Mouse (Mus musculus) heart, embryonic 10.5 days (tissue): Measurements from ENCODE around the gene Rbms3. TPM values are rescaled to one million over a fixed set of nuclear protein-coding genes. Genes with fewer than 3 reads are reported as not detected.
A peak's percentile ranks its signal among the peaks of the same experiment; 100 is the strongest.

Experiments
- DNase-seq: peaks from one replicate; pipeline ENCODE4 v3.0.0-alpha.2; 2017; ENCODE audit warnings: low spot score
- H3K27ac ChIP-seq: fragments of 300-500 bp; sonication (generic); 2 replicates; pipeline ENCODE4 v1.5.1; 2016; ENCODE audit warnings: mild to moderate bottlenecking
- H3K27me3 ChIP-seq: fragments of 300-500 bp; sonication (generic); 2 replicates; pipeline ENCODE4 v1.6.1; 2016; ENCODE audit warnings: mild to moderate bottlenecking; ENCODE audit not compliant: poor library complexity, insufficient read depth, severe bottlenecking
- H3K36me3 ChIP-seq: fragments of 300-500 bp; sonication (generic); 2 replicates; pipeline ENCODE4 v1.6.1; 2016; ENCODE audit warnings: mild to moderate bottlenecking, moderate library complexity
- H3K4me1 ChIP-seq: fragments of 300-500 bp; sonication (generic); 2 replicates; pipeline ENCODE4 v1.6.1; 2016; ENCODE audit warnings: mild to moderate bottlenecking
- H3K4me3 ChIP-seq: fragments of 300-500 bp; sonication (generic); 2 replicates; pipeline ENCODE4 v1.5.1; 2016; ENCODE audit warnings: mild to moderate bottlenecking, moderate library complexity
- H3K9me3 ChIP-seq: fragments of 300-500 bp; sonication (generic); 2 replicates; pipeline ENCODE4 v1.6.1; 2016; ENCODE audit warnings: mild to moderate bottlenecking, moderate library complexity
- WGBS: fragments of 180-500 bp; shearing (Covaris S2); methylation state at CpG from one replicate; pipeline ENCODE4 v1.1.7; 2016; 5-methylcytosine and 5-hydroxymethylcytosine counted together
- polyA plus RNA-seq: library from polyadenylated mRNA; unstranded; fragments of >200 nt; fragmentation: Nextera tagmentation; extraction: Ambion mirVana; gene quantifications from 2 replicates; pipeline ENCODE4 v1.2.1, GENCODE M21; 2016

Rbms3 gene
- polyA plus RNA-seq, 1 experiment from 2014 or later: 37.5 TPM

DNA sequence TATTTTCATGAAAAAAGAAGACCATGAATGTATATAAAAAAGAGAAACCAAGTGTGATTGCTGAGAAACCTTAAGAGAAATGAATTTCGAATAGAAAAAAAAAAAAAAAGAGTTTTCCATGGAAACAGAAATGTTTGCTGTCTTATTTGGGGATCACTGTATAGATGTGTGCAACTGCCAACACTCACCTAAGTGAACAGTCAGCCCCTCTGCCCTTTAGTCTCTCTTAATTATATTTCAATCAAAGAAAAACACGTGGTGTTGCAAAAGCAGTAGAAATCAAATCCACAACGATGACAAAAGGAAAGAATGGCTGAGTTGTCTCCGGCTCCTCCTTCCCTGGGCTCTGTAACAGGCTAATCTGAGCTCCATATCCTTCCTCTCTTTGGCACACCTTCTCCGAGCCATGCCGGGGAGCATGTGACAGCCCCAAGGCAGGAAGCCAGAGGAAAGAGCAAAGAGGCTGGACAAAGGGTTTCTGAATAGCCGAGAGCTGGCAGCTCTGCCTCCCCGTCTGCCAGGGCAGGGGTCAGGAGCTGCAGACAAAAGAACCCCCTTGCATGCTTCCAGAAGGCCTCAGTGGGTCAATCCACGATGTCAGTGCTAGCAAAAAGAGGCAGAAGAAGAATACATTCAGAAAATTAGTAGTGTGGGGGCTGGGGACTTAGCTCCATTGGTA, 272.8 kb downstream of the Rbms3 start:
- H3K27ac ChIP-seq: peak overlapping the region; percentile 63; the same call in 1 of the 2 replicates
- 37% methylated on average over 9 of the region's 9 CpGs for WGBS
- no peaks in the 10 kb centered on the region for H3K36me3 ChIP-seq
- H3K4me1 ChIP-seq: peaks cover 8% of the 10 kb centered on the region
- no peak overlapping the region for H3K4me3 ChIP-seq
- DNase-seq: peak; percentile 78
- no peaks in the 10 kb centered on the region for H3K27me3 ChIP-seq
- no peaks in the 10 kb centered on the region for H3K9me3 ChIP-seq

DNA sequence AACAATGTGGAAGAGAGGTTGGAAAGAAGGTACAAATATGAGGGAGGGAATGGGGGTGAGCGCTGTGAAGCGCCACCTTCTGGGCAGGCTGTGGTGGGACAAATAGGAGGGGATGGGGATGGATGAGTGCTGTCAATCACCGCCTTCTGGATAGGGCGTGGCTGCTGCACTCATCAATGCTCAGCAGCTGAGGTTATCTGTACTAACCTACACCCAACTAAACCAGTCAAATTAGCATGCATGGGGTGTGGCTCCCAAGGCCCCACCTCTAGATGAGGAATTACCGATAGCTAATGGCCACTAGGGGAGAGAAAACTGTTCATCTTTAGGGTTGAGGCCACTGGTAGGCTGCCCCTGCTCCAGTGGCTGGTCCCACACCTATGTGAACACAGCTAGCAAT, 274.2 kb downstream of the Rbms3 start:
- no peaks in the 10 kb centered on the region for H3K36me3 ChIP-seq
- no peaks in the 10 kb centered on the region for H3K27me3 ChIP-seq
- 68% methylated on average over 5 of the region's 5 CpGs for WGBS
- H3K27ac ChIP-seq: no peak overlapping the region
- peaks cover 8% of the 10 kb centered on the region for H3K4me1 ChIP-seq
- no peak overlapping the region for H3K4me3 ChIP-seq
- no peaks in the 10 kb centered on the region for H3K9me3 ChIP-seq
- DNase-seq: no peak

DNA sequence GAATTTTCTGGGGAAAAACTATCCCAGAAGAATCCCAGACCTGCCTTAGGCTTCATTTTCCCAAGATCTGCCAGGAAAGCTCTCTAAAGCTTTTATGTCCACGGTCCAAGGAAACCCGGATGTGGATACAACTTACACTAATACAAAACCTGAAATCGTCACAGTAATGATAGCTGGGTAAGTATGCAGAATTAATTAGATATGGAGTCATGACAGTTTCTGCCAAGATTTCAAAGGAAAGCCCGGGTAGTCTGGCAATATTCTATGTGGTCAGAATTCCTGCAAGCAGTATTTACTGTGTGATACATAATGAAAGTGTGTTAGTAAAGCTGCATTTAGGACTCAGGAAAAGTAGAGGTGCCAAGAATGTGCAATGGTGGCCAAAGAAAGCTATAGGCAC, 287.4 kb downstream of the Rbms3 start:
- H3K9me3 ChIP-seq: no peaks in the 10 kb centered on the region
- WGBS: 88% methylated on average over 4 of the region's 4 CpGs
- no peak overlapping the region for H3K27ac ChIP-seq
- no peaks in the 10 kb centered on the region for H3K4me1 ChIP-seq
- no peaks in the 10 kb centered on the region for H3K27me3 ChIP-seq
- no peak overlapping the region for H3K4me3 ChIP-seq
- no peaks in the 10 kb centered on the region for H3K36me3 ChIP-seq
- no peak for DNase-seq

DNA sequence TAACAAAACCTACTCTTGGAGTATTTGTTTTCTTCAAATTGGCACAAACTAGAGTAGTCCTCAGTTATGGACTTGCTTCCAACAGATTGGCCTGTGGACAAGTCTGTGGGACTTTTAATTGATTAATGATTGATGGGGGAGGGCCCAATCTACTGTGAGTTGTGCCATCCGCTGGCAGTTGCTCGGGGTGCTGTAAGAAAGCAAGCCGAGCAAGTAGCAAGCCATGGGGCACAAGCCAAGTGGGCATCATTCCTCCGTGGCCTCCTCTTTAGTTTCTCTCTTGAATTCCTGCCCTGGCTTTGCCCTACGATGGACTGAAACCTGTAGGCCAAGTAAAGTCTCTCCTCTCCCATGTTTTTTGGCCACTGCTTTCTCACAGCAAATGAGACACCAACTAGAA, 299.0 kb downstream of the Rbms3 start:
- no peaks in the 10 kb centered on the region for H3K36me3 ChIP-seq
- no peak overlapping the region for H3K4me3 ChIP-seq
- H3K9me3 ChIP-seq: no peaks in the 10 kb centered on the region
- no peaks in the 10 kb centered on the region for H3K4me1 ChIP-seq
- peak; percentile 11 for DNase-seq
- no peak overlapping the region for H3K27ac ChIP-seq
- 84% methylated on average over 5 of the region's 5 CpGs for WGBS
- H3K27me3 ChIP-seq: no peaks in the 10 kb centered on the region

DNA sequence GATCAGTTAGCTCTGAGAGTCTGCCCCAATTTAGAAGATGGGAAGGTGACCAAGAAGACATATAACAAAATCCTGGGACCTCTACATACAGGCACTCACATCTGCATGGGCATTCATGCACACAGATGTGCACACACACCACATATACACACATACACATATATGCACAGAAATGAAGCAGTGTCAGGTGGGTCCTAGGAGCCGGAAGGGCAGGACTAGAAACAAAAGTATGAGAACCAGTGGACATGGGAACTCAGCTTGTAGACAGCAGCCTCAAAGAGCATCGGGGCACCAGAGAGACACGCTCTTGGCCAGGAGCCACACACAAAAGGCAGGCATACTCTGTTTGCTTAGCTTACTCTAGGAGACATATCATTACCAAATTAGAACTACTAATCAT, 310.4 kb downstream of the Rbms3 start:
- DNase-seq: peak; percentile 53
- Histone ChIP-seq H3K27me3 (no peaks in the 10 kb centered on the region), H3K4me1 (no peaks in the 10 kb centered on the region), H3K4me3 (no peak overlapping the region), H3K27ac (no peak overlapping the region), H3K36me3 (no peaks in the 10 kb centered on the region), H3K9me3 (no peaks in the 10 kb centered on the region)
- 82% methylated on average over 3 of the region's 3 CpGs for whole genome bisulfite sequencing

DNA sequence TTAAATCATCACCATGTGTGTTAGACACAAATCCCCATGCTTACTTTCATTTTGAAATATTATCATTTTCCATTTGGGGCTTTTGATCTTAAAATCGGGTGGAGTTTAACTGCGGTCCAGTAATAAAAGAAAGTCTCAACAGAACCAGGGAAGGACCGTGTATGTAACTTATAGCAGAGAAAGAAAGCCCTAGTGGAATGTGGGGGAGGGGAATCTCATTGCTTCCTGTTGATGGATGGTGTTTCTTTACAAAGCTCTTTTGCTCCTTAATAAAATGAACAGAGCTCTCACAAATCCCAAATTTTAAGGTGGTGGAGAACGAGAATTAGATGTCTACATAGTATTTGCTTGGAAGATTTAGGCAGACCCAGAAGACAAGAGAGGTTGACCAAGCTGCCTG, 311.3 kb downstream of the Rbms3 start:
- DNase-seq: peak; percentile 7
- WGBS: 75% methylated on average over 4 of the region's 4 CpGs
- no peak overlapping the region for H3K4me3 ChIP-seq
- H3K27ac ChIP-seq: no peak overlapping the region
- H3K4me1 ChIP-seq: no peaks in the 10 kb centered on the region
- H3K36me3 ChIP-seq: no peaks in the 10 kb centered on the region
- H3K9me3 ChIP-seq: no peaks in the 10 kb centered on the region
- no peaks in the 10 kb centered on the region for H3K27me3 ChIP-seq

DNA sequence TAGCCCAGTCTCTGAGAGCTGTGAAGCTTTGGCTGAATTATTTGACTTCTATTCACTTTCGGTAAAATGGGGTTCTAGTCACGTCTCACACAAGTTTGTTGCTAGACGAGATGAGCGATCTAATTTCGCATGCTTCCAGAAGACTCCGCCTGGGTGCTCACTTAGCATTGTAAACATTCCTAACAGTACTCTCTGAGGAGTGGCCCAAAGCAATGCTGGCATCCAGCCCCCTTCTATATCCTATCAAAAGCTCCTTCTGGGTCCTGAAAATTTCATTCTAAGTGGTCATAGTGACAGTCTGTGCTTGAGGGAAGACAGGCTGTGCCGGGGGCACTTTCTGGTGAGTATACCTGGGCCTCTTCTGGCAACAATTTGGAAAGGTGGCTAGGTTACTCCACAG, 312.5 kb downstream of the Rbms3 start:
- no peak overlapping the region for H3K27ac ChIP-seq
- 85% methylated on average over 7 of the region's 7 CpGs for WGBS
- H3K9me3 ChIP-seq: no peaks in the 10 kb centered on the region
- no peak for DNase-seq
- H3K27me3 ChIP-seq: no peaks in the 10 kb centered on the region
- H3K36me3 ChIP-seq: no peaks in the 10 kb centered on the region
- H3K4me3 ChIP-seq: no peak overlapping the region
- H3K4me1 ChIP-seq: no peaks in the 10 kb centered on the region

DNA sequence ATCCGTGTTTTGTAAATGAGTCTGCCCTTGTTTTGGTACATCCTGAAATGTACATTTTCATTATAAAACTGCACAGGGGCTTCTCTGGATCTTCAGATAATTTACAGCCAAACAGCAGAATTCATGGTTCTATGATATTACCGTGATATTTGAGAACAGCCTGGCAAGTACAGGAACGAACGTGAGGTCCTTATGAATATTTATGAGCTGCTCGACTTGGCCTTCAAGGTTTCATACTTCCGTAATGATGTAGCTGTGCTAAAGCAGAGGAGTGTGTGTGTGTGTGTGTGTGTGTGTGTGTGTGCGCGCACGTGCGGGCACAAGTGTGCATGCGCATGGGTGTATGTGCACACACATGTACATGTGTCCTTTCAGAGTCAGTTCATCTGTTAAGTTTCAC, 316.1 kb downstream of the Rbms3 start:
- Histone ChIP-seq H3K9me3 (no peaks in the 10 kb centered on the region), H3K4me3 (no peak overlapping the region), H3K36me3 (no peaks in the 10 kb centered on the region), H3K27ac (no peak overlapping the region), H3K27me3 (no peaks in the 10 kb centered on the region), H3K4me1 (no peaks in the 10 kb centered on the region)
- DNase-seq: no peak
- 89% methylated on average over 11 of the region's 11 CpGs for WGBS

DNA sequence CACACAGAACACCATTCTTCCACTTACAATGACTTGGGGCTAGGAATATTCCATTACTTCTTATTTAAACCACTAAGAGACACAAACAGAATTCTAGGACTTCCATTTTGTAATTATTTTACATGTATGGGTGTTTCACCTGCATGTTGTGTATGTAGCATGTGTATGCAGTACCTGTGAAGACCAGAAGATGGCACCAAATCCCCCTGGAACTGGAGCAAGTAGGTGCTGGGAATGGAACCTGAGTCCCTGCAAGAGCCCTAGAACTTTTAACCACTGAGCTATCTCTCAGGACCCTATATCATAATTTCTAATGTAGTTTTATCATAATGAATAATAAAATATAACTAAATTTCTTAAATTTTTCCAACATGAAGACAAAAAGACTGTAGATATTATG, 319.9 kb downstream of the Rbms3 start:
- no peak overlapping the region for H3K4me3 ChIP-seq
- no peak for DNase-seq
- H3K9me3 ChIP-seq: no peaks in the 10 kb centered on the region
- no peak overlapping the region for H3K27ac ChIP-seq
- H3K36me3 ChIP-seq: no peaks in the 10 kb centered on the region
- H3K27me3 ChIP-seq: no peaks in the 10 kb centered on the region
- no peaks in the 10 kb centered on the region for H3K4me1 ChIP-seq

DNA sequence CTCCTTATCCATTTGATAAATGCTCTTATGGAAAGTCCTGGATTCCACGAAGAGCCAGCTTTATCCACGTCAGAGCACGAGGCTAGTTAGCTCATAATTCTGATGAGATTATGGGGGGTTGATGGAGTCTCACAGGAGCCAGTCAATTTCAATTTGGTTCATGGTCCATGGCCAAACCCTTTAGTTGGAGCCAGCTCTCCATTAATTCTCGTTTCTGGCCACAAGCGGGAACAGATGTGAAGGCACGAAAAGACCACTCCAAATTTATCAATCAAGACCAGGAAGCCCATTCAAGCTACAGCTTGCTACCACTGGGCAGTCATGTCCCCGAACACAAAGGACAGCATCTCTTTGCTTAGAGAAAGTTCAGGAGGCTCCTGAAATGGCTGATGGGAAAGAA, 330.7 kb downstream of the Rbms3 start:
- 78% methylated on average over 7 of the region's 7 CpGs for WGBS

DNA sequence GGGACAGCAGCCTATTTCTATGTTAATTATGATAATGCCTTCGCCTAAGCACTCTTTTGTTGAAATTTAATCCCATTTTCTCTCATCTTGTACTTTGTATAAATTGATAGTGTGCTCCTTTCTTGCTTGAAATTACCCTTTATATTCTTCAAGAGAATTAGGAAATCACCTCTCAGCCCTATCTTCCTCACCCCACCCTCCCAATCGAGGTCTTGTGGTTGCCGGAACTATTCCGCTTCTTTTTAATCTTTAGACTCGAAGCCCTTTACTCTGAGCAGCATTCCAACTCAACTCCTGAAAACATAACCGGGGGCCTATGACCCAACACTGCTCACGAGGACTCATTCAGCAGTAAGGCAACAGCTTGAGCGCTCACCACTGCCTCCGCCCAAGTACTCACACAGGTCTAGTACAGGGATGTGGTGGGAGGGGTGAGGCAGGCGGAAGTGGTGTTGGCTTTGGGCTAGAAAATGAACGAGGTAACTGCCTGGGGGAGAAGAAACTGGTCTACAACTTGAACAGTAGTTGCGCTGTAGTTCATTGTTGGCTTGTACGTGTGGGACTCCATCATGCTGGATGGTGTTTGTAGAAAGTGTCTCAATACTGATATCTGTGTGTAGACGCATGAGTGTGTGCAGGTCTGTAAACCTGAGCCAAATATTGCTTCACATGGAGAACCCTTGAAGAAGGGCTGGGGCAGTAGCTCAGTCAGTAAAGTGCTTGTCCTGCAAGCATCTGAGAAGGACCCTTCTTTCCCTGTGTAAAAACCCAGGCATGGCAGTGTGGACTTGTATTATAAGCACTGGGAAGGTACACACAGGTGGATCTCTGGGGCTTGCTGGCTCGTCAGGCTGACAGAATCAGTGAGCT, 331.8 kb downstream of the Rbms3 start:
- DNase-seq: no peak
- Histone ChIP-seq H3K27me3 (no peaks in the 10 kb centered on the region), H3K4me1 (no peaks in the 10 kb centered on the region), H3K36me3 (no peaks in the 10 kb centered on the region), H3K9me3 (no peaks in the 10 kb centered on the region), H3K27ac (no peak overlapping the region), H3K4me3 (no peak overlapping the region)
- 48% methylated on average over 15 of the region's 15 CpGs for WGBS

More for the DNA sequence above, 330.7 kb downstream of the Rbms3 start:
- H3K27ac ChIP-seq: no peak overlapping the region
- DNase-seq: no peak
- no peaks in the 10 kb centered on the region for H3K36me3 ChIP-seq
- H3K4me1 ChIP-seq: no peaks in the 10 kb centered on the region
- H3K4me3 ChIP-seq: no peak overlapping the region
- H3K27me3 ChIP-seq: no peaks in the 10 kb centered on the region
- no peaks in the 10 kb centered on the region for H3K9me3 ChIP-seq

DNA sequence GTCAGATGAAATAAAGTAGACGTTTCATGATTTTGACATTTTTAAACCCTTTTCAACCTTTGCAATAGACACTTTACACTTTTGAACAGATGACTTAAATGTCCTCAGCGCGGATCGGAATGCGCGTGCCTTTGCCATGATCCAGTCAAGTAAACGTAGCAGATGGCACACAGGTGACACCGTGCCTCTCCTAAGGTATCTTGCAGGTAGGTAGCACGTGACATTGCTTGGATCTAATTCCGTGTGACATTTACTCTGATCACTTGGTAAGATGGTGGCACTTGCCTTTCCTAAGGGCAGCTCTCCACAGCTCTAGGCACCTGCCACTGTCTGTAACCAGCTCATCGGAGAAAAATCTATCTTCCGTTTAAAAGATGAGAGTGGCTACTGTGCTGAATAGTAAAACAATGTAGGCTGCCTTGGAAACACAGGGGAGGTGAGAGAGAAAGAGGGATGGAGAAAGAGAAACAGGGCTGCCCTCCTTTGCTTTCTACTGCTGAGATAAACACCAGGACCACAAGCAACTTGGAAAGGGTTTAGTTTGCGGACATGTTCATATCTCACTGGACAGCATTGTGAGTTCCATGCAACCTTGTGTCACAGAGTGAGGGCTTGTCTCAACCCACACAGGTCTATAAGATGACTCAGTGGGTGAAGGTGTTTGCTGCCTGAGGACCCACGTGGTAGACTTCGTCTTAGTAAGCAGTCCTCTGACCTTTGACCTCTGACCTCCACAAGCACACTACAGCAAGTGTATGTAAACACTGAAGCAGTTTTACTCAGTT, 338.5 kb downstream of the Rbms3 start:
- no peaks in the 10 kb centered on the region for H3K9me3 ChIP-seq
- no peaks in the 10 kb centered on the region for H3K4me1 ChIP-seq
- no peaks in the 10 kb centered on the region for H3K27me3 ChIP-seq
- no peaks in the 10 kb centered on the region for H3K36me3 ChIP-seq
- 79% methylated on average over 15 of the region's 15 CpGs for WGBS
- no peak for DNase-seq
- H3K27ac ChIP-seq: no peak overlapping the region
- no peak overlapping the region for H3K4me3 ChIP-seq

DNA sequence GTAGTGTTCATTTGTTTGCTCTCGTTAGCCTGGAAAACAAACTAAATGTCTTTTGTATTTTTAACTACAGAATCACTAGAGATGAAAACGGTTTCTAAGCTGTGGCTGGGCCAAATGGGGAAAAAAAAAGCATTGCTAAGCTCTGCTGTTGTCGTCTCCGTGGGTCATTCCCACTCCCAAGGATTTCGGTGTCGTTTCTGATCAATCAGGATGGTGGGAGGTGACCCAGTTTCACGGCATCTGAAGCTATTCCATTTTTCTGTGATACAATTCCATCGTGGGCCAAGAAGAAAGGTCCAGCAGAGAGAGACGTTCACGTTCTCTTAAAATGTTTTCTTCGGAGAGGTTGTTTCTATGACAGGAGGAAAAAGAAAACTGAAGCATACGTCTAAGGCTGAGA, 354.9 kb downstream of the Rbms3 start:
- no peaks in the 10 kb centered on the region for H3K9me3 ChIP-seq
- no peak overlapping the region for H3K27ac ChIP-seq
- no peak overlapping the region for H3K4me3 ChIP-seq
- no peaks in the 10 kb centered on the region for H3K27me3 ChIP-seq
- WGBS: 85% methylated on average over 12 of the region's 12 CpGs
- DNase-seq: no peak
- H3K36me3 ChIP-seq: no peaks in the 10 kb centered on the region
- H3K4me1 ChIP-seq: no peaks in the 10 kb centered on the region
